Mouse (Mus musculus) brain, adult 2 months (tissue): Measurements from ENCODE around the gene Zfp936.
"Not testable (repeated sequence)": the region's sequence is repeated elsewhere in the genome, so short reads cannot be mapped to it uniquely, and the experiment has no call there.

Experiments
- DNase-seq: peaks from one replicate; pipeline ENCODE4 v3.0.0; 2011; ENCODE audit warnings: low read depth, low spot score

The Zfp936 gene

DNA sequence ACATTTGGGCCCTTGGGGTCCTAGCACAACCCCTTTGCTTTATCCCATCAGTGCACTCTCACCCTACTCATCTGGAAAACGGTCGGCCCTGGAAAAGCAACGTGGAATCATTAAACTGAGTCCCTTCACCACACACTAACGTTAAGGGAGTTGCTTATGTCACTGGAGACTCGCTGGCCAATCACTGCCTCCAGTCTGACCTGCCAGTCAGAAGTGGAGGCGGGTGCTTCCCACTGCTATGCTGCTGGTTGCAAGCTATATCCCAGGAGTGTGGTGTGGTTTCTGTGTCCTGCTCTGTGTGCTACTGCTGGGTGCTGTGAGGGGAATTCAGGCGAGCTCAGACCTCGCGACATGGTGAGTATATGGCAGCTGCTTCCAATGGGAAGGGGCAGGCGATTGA, at the start of gene Zfp936:
Gene Zfp936 (plus strand): TSS at position 301 of the 400 bp plus-strand sequence.
- DNase-seq, result not testable (repeated sequence)

DNA sequence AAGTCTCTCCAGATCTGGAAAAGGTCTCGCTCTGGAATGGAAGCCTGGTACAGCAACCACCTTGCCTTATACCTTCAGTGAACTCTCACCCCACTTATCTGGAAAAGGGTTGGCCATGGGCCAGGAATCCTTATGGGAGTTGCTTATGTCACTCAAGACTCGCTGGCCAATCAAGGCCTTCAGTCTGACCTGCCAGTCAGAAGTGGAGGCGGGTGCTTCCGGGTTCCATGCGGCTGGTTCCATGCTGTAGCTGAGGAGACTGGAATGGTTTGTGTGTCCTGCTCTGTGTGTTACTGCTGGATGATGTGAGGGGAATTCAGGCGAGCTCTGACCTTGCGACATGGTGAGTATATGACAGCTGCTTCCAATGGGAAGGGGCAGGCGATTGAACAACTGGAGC, 36.2 kb upstream of the Zfp936 start:
- DNase-seq, result no peak

DNA sequence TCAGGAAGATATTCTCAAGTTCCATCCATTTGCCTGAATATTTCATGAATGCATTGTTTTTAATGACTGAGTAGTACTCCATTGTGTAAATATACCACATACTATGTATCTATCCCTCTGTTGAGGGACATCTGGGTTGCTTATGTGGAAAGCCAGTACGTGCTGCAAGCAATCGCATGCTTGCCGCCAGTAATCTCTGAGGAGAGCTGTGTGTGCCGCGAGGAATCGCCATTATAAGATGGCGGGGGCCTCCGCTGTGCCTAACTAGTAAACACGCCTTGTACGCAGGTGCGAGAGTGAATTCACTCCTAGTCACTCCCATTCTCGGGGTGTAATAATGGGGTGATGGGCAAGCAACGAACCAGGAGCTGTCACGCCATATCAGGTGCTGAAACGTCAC, 14.7 kb downstream of the Zfp936 start:
- DNase-seq, result not testable (repeated sequence)

DNA sequence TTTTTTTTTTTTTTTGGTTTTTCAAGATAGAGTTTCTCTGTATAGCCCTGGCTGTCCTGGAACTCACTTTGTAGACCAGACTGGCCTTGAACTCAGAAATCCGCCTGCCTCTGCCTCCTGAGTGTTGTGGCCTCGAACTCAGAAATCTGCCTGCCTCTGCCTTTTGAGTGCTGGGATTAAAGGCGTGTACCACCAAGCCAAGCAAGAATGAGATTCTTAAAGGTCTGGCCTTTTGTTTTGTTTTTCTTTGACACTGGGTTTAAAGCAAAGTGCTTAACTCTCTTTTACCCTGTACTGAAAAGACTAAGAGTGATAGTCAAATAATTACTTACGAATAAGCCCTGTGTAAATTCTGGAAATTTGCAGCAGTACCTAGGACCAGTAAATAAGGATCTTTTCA, 50.1 kb downstream of the Zfp936 start:
- not testable (repeated sequence) for DNase-seq

DNA sequence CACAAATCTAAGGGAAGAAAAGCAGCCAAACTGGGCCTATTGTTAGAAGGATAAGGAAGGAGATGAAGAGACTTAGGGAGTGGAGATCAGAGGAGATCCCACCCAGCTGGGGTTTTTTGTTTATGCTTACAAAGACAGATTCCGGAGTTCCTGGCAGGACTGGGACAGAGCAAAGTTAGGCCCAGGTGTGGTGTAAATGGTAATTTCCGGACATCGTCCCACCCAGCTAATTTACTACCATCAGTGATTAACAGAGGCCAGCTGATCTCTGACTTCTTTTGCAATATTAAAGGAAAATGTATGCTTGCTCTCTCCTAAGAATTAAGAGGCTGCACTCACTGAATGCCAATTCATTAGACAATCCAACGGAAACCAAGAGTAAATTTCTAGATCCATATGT, 53.1 kb downstream of the Zfp936 start:
- not testable (repeated sequence) for DNase-seq

DNA sequence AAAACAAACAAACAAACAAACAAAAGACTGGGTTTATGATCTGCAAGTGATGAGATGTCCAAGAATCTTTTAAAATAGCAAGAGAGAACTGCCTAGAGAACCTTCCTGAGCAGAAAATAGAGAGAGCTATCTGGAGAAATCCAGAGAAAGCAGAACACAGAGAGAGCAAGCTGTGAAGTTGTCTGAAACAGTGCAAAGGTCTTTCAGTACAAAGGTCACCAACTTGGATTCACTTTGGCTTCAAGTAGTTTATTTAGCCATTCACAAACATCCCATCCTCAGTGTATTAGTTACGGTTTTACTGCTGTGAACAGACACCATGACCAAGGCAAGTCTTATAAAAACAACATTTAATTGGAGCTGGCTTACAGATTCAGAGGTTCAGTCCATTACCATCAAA, 53.8 kb downstream of the Zfp936 start:
- not testable (repeated sequence) for DNase-seq

DNA sequence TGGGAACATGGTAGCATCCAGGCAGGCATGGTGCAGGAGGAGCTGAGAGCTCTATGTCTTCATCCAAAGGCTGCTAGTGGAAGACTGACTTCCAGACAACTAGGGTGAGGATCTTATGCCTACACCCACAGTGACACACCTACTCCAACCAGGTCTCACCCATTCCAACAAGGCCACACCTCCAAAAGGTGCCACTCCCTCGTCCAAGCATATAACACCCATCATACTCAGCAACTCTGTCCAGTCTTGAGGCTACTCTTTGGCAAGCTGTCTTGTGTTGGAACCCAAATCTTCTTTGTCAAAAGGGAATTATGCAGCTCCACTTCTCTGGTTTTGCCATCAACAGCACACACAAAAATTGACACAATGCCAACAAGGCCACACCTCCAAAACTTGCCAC, 54.2 kb downstream of the Zfp936 start:
- not testable (repeated sequence) for DNase-seq

DNA sequence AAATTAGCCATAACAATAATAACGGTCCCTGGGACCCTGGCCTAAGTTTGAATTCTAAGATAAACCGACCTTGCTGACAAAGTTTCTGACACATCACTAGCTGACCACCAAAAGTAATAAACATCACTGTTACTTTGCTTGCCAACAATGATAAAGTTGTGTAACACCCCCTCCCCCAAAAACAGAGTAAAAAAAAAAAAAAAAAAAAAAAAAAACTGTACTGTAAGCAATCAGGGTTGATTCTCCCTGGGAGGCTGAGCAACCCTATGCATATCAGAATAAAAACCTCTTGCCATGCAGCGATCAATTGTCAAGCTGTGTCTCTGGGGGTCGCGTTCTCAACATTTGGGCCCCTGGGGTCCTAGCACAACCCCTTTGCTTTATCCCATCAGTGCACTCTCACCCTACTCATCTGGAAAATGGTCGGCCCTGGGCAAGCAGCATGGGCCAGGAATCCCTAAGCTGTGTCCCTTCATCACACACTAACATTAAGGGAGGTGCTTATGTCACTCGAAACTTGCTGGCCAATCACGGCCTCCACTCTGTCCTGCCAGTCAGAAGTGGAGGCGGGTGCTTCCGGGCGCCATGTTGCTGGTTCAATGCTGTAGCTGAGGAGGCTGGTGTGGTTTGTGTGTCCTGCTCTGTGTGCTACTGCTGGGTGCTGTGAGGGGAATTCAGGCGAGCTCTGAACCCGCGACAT, 63.1 kb downstream of the Zfp936 start:
- no peak for DNase-seq

DNA sequence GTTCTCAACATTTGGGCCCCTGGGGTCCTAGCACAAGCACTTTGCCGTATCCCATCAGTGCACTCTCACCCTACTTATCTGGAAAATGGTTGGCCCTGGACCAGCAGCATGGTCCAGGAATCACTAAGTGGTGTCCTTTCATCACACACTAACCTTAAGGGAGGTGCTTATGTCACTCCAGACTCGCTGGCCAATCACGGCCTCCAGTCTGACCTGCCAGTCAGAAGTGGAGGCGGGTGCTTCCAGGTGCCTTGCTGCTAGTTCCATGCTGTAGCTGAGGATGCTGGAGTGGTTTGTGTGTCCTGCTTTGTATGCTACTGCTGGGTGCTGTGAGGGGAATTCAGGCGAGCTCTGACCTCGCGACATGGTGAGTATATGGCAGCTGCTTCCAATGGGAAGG, 99.8 kb downstream of the Zfp936 start:
- DNase-seq, result not testable (repeated sequence)
